Mouse (Mus musculus): ENCODE results near the gene Fmnl1.

DNA sequence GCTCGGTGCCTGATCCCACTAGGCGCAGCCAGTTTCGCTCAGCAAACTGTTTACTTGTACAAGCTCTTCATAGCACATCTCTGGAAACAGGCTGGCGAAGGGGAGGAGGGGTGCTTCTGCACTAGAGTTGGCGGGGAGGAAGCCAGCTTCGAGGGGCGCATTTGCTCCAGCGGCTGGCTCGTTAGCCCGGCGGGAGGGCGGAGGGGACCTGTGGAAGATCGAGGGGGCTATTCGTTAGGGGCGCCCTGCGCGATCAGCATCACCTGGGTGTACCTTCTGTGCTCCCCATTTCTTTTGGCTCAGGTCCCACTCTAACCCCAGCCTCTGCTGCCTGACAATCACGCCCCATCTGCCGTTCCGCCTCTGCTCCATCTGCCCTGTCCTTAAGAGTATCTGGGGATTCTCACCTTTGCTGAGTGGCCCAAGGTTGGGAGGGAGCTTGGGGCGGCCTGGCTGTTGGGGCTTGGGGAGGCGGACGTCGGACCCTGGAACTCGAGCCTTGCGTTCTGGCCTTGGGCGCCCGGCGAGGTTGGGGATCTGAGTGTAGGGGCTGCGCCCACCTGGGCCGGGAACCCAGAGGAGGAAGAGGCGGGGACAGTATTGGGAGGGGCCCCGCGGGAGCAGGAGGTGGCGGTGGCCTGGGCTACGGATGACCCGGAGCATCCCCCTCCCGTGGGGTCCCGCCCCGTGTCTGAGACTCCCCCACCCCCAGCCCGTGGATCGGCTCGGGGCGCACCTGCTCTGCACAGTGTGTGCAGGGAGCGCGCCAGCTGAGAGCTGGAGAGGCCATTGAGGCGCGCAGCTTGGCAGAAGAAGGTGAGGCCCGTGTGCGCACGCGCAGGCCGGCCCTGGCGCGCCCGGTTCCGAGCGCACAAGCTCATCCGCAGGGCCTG is 28.2 kb downstream of the Fmnl1 start:
- TF ChIP-seq CTCF (conservative IDR thresholded peaks at IDR 0.05; ENCODE audit: low read length) (no peak), NANOG (IDR thresholded peaks at IDR 0.05; ENCODE audit: borderline replicate concordance, low read length) (no peak), POU5F1 (IDR thresholded peaks at IDR 0.05; ENCODE audit: borderline replicate concordance, low read length) (no peak)

All from E14TG2a.4 (cell line).